8 mouse cellular contexts compared by ENCODE assay signal in genomic region chr17:22739581-22740178, GRCm38 (mm10).
A peak's percentile ranks its signal among the peaks of the same experiment; 100 is the strongest.
DNase-seq lines count a peak whose midpoint lies in the region; ATAC-seq and TF ChIP-seq lines count a peak whose summit lies in the region.

No protein-coding gene starts in this region.

- H3K36me3 ChIP-seq in embryonic facial prominence, embryonic 12.5 days, result peaks cover 18% of the 10 kb centered on the region
- H3K36me3 ChIP-seq in heart, adult 2 months (ENCODE audit: control insufficient read depth, insufficient read depth, low read length), result no peaks in the 10 kb centered on the region
- H3K36me3 ChIP-seq in kidney, adult 2 months (ENCODE audit: control insufficient read depth, insufficient read depth, low read length), result no peaks in the 10 kb centered on the region
- 0 out of 2 replicates have a peak, but pooled peaks cover 2% of the 10 kb centered on the region for H3K36me3 ChIP-seq in limb, embryonic 11.5 days (ENCODE audit: control insufficient read depth, insufficient read depth, low read length)
- peaks cover 19% of the 10 kb centered on the region for H3K36me3 ChIP-seq in midbrain, embryonic 13.5 days

- peaks cover 10% of the 10 kb centered on the region; the same call in 1 of the 2 replicates for H3K9me3 ChIP-seq in embryonic facial prominence, embryonic 12.5 days
- H3K9me3 ChIP-seq in limb, embryonic 11.5 days (ENCODE audit: control insufficient read depth, low read length), result 0 out of 2 replicates have a peak, but pooled peaks cover 3% of the 10 kb centered on the region
- H3K9me3 ChIP-seq in midbrain, embryonic 13.5 days, result 0 out of 2 replicates have a peak, but pooled peaks cover 15% of the 10 kb centered on the region

- H3K27me3 ChIP-seq in embryonic facial prominence, embryonic 12.5 days, result no peaks in the 10 kb centered on the region
- no peaks in the 10 kb centered on the region for H3K27me3 ChIP-seq in heart, adult 2 months (ENCODE audit: control insufficient read depth, insufficient read depth, low read length)
- no peaks in the 10 kb centered on the region for H3K27me3 ChIP-seq in kidney, adult 2 months (replicated peaks; ENCODE audit: control insufficient read depth, insufficient read depth, low read length)
- H3K27me3 ChIP-seq in limb, embryonic 11.5 days (ENCODE audit: control insufficient read depth, insufficient read depth, low read length), result no peaks in the 10 kb centered on the region
- H3K27me3 ChIP-seq in midbrain, embryonic 13.5 days, result no peaks in the 10 kb centered on the region

- no peaks in the 10 kb centered on the region; the same call in 1 of the 2 replicates for H3K79me2 ChIP-seq in heart, adult 2 months (replicated peaks; ENCODE audit: control insufficient read depth, insufficient read depth, low read length)

- H3K4me3 ChIP-seq in embryonic facial prominence, embryonic 12.5 days, result peak overlapping the region; percentile 62
- peak overlapping the region; percentile 52 for H3K4me3 ChIP-seq in heart, adult 2 months
- H3K4me3 ChIP-seq in kidney, adult 2 months (ENCODE audit: insufficient read depth, low read depth, low read length), result peak overlapping the region; percentile 80
- H3K4me3 ChIP-seq in limb, embryonic 11.5 days (ENCODE audit: low read depth, low read length), result peak overlapping the region; percentile 52
- peak overlapping the region; percentile 68 for H3K4me3 ChIP-seq in midbrain, embryonic 13.5 days (replicated peaks)

- WGBS in embryonic facial prominence, embryonic 12.5 days, result under 1% methylated on average over 25 of the region's 25 CpGs
- 1% methylated on average over 25 of the region's 25 CpGs for WGBS in heart, adult 2 months
- WGBS in kidney, adult 2 months, result under 1% methylated on average over 25 of the region's 25 CpGs
- 0% methylated on average over 25 of the region's 25 CpGs for WGBS in limb, embryonic 11.5 days
- under 1% methylated on average over 25 of the region's 25 CpGs for WGBS in midbrain, embryonic 13.5 days

- intact Hi-C loops in heart, adult 2 months (cut with DNase I), result no loop called here

- peak; percentile 19 for TF ChIP-seq CTCF in heart, adult 2 months (IDR thresholded peaks at IDR 0.05)
- TF ChIP-seq CTCF in kidney, adult 2 months (conservative IDR thresholded peaks at IDR 0.05; ENCODE audit: insufficient read depth, insufficient read length, low read depth, low read length), result no peak

- peak; percentile 84 for ATAC-seq in embryonic facial prominence, embryonic 12.5 days (ENCODE audit: insufficient number of reproducible peaks, insufficient read depth, low FRiP score, low TSS enrichment)
- peak; percentile 89 for ATAC-seq in limb, embryonic 11.5 days (ENCODE audit: insufficient number of reproducible peaks, low FRiP score, low TSS enrichment, low read depth)
- ATAC-seq in midbrain, embryonic 13.5 days, result peak; percentile 93

- no peak for TF ChIP-seq EP300 in heart, adult 2 months (IDR thresholded peaks at IDR 0.05; ENCODE audit: insufficient read depth, low read depth, low read length)

- H3K4me1 ChIP-seq in embryonic facial prominence, embryonic 12.5 days, result no peaks in the 10 kb centered on the region
- no peaks in the 10 kb centered on the region; the same call in 1 of the 2 replicates for H3K4me1 ChIP-seq in heart, adult 2 months (ENCODE audit: control insufficient read depth, insufficient read depth, low read length)
- no peaks in the 10 kb centered on the region for H3K4me1 ChIP-seq in kidney, adult 2 months (ENCODE audit: control insufficient read depth, insufficient read depth, low read length)
- H3K4me1 ChIP-seq in limb, embryonic 11.5 days (ENCODE audit: control insufficient read depth, insufficient read depth, low read length), result no peaks in the 10 kb centered on the region
- peaks cover 11% of the 10 kb centered on the region for H3K4me1 ChIP-seq in midbrain, embryonic 13.5 days (replicated peaks)

- DNase-seq in 416B (ENCODE audit: low read depth), result peak; percentile 79
- peak; percentile 56 for DNase-seq in adrenal gland, postnatal 25 days
- DNase-seq in heart, adult 2 months, result peak; percentile 65 to 67
- DNase-seq in kidney, adult 2 months, result peak; percentile 61
- DNase-seq in limb, embryonic 11.5 days (ENCODE audit: low spot score), result peak; percentile 77
- peak; percentile 10 to 29 for DNase-seq in spleen, postnatal 10 days (ENCODE audit: low spot score in 2 of 2)

- H3K27ac ChIP-seq in embryonic facial prominence, embryonic 12.5 days, result peak overlapping the region; percentile 87
- peak overlapping the region; percentile 63 for H3K27ac ChIP-seq in heart, adult 2 months
- peak overlapping the region; percentile 13; the same call in 1 of the 2 replicates for H3K27ac ChIP-seq in kidney, adult 2 months (ENCODE audit: insufficient read depth, low read depth, low read length)
- H3K27ac ChIP-seq in limb, embryonic 11.5 days (replicated peaks; ENCODE audit: low read depth, low read length), result no peak overlapping the region; the same call in 1 of the 2 replicates
- H3K27ac ChIP-seq in midbrain, embryonic 13.5 days, result peak overlapping the region; percentile 90

- H3K4me2 ChIP-seq in embryonic facial prominence, embryonic 12.5 days (replicated peaks), result peak overlapping the region; percentile 68
- H3K4me2 ChIP-seq in limb, embryonic 11.5 days (ENCODE audit: low read depth, severe bottlenecking), result peak overlapping the region; percentile 44
- H3K4me2 ChIP-seq in midbrain, embryonic 13.5 days (replicated peaks), result peak overlapping the region; percentile 65

- no peak for TF ChIP-seq POLR2A in heart, adult 2 months (IDR thresholded peaks at IDR 0.05; ENCODE audit: insufficient read depth, low read depth, low read length)
- TF ChIP-seq POLR2A in kidney, adult 2 months (IDR thresholded peaks at IDR 0.05; ENCODE audit: low read depth, low read length), result no peak

- peak overlapping the region; percentile 52 for H3K9ac ChIP-seq in embryonic facial prominence, embryonic 12.5 days
- peak overlapping the region; percentile 75 for H3K9ac ChIP-seq in heart, adult 2 months (ENCODE audit: low read depth, low read length)
- peak overlapping the region; percentile 67 for H3K9ac ChIP-seq in limb, embryonic 11.5 days (ENCODE audit: low read length)
- peak overlapping the region; percentile 78 for H3K9ac ChIP-seq in midbrain, embryonic 13.5 days (replicated peaks)

Comparison
In these comparisons a context has a peak if more than half of its experiments do, and no peak if none do; other contexts are left out.
1. DNase-seq: peak in every context shown above with its lines; median percentile 79 in 416B; 77 in limb, embryonic 11.5 days; 66 in heart, adult 2 months; 61 in kidney, adult 2 months; 56 in adrenal gland, postnatal 25 days; 20 in spleen, postnatal 10 days.